Comparison of ENCODE assay signal across 7 mouse cellular contexts in the genomic region with DNA sequence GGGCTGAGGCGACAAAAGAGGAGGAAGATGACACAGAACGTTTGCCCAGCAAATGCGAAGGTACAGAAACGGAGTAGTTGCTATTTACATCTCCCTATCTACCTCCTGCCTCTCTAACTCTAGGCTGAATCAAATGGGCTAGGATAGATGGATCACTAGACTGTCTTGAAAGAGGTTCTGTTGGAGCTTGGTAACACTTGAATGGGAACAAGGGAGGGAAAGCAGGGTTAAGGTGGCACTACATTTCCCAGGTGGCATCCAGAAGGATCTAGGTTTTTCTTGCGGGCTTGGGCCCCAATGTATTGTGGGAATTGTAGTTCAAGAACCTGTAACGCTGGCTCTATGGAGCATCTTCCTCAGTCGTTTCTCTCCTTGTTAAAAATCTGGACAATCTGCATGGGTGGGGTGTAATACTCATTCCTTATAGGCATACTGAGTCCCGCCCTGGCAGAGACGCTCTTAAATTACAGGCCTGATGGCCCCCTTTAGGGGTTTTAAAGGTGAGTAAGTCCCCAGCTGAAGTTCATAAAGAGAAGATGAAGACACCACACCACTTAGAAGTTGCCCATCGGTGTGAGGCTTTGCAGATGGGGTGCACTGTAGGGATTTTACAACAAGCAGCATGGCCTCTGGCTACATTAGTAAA. TPM values are rescaled to one million over a fixed set of nuclear protein-coding genes. Genes with fewer than 3 reads are reported as not detected.
DNase-seq lines count a peak whose midpoint lies in the region; ATAC-seq and TF ChIP-seq lines count a peak whose summit lies in the region.

No protein-coding gene starts in this region.

- peak overlapping the region; percentile 88 for H3K4me2 ChIP-seq in hindbrain, postnatal 0 days (ENCODE audit: low read depth, low read length)

- H3K27ac ChIP-seq in hindbrain, postnatal 0 days, result peak overlapping the region; percentile 62
- peak overlapping the region; percentile 93 for H3K27ac ChIP-seq in left cerebral cortex, adult 2 months
- H3K27ac ChIP-seq in macrophage, result peak overlapping the region; percentile 82

- peak overlapping the region; percentile 73 for H3K4me3 ChIP-seq in hindbrain, postnatal 0 days (ENCODE audit: low read length)
- peak overlapping the region; percentile 80 for H3K4me3 ChIP-seq in left cerebral cortex, adult 2 months
- H3K4me3 ChIP-seq in macrophage (ENCODE audit: inconsistent target), result peak overlapping the region; percentile 94

- no peaks in the 10 kb centered on the region for H3K9me3 ChIP-seq in hindbrain, postnatal 0 days (ENCODE audit: low read length)

- peak; percentile 44 to 53 for DNase-seq in adrenal gland, adult 18-20 months (ENCODE audit: low spot score in 2 of 2)
- DNase-seq in cerebellum, postnatal 36 days, result peak; percentile 67 to 77
- DNase-seq in gastrocnemius, adult 18-20 months (ENCODE audit: low spot score), result peak; percentile 80
- peak; percentile 93 for DNase-seq in hindbrain, postnatal 0 days (ENCODE audit: low spot score)
- peak; percentile 68 to 76 for DNase-seq in left cerebral cortex, adult 2 months (ENCODE audit: extremely low spot score in 1 of 2, low spot score in 2 of 2)
- peak; percentile 83 to 91 for DNase-seq in right cerebral cortex, postnatal 10 days (ENCODE audit: low spot score in 2 of 2)

- H3K4me1 ChIP-seq in hindbrain, postnatal 0 days (ENCODE audit: insufficient read depth, low read length), result peaks cover 16% of the 10 kb centered on the region; the same call in 1 of the 2 replicates

- TF ChIP-seq CTCF in hindbrain, postnatal 0 days (IDR thresholded peaks at IDR 0.05; ENCODE audit: low read depth), result no peak
- no peak for TF ChIP-seq CTCF in left cerebral cortex, adult 2 months (IDR thresholded peaks at IDR 0.05)

- intact Hi-C loops in left cerebral cortex, adult 2 months (cut with DNase I), result loop anchor here (1.0 kb wide), 2 partner anchors 16 to 26 kb away; a partner anchor contains a TSS

- H3K9ac ChIP-seq in hindbrain, postnatal 0 days (replicated peaks; ENCODE audit: low read length), result peak overlapping the region; percentile 75

- H3K36me3 ChIP-seq in hindbrain, postnatal 0 days (ENCODE audit: insufficient read depth, low read length), result 0 out of 2 replicates have a peak, but pooled peaks cover 4% of the 10 kb centered on the region
- peaks cover 9% of the 10 kb centered on the region; the same call in 1 of the 2 replicates for H3K36me3 ChIP-seq in macrophage (ENCODE audit: inconsistent target)

- peak; percentile 86 for ATAC-seq in hindbrain, postnatal 0 days

- H3K79me2 ChIP-seq in macrophage (ENCODE audit: inconsistent target), result peaks cover 15% of the 10 kb centered on the region

- 0% methylated on average over 10 of the region's 10 CpGs for WGBS in hindbrain, postnatal 0 days
- WGBS in macrophage (ENCODE audit: missing documents), result 2% methylated on average over 10 of the region's 10 CpGs

- H3K27me3 ChIP-seq in hindbrain, postnatal 0 days (ENCODE audit: insufficient read depth, low read length), result no peaks in the 10 kb centered on the region

RNA-seq across cellular contexts. Expression of a gene that starts 0.5 kb away (rescaled TPM):
- total RNA-seq in adrenal gland, adult 18-20 months (2021), result 10 to 100 TPM; 21.6 to 25.3 TPM
- total RNA-seq in gastrocnemius, adult 18-20 months (2021), result 1 to 10 TPM; 2.7 to 3.5 TPM
- total RNA-seq in hindbrain, postnatal 0 days (2014; rRNA removed), result 11.0 and 11.1 TPM in 2 replicates
- polyA plus RNA-seq in hindbrain, postnatal 0 days (2015; fragmentation: Nextera tagmentation; extraction: Ambion mirVana), result 20.8 and 23.4 TPM in 2 replicates
- 10 to 100 TPM; 13.5 to 17.1 TPM for total RNA-seq in left cerebral cortex, adult 2 months (2021)
- total RNA-seq in macrophage (2018; cell fraction: chromatin; rRNA removed), result 10 to 100 TPM in 8 of 26 experiments, 1 to 10 TPM in 14, under 1 TPM in 3, not detected in 1; 0.41 to 21.5 (median 5.4) TPM
- total RNA-seq in macrophage (2018; cell fraction: cytosol; rRNA removed), result 10 to 100 TPM; 10.8 to 19.2 (median 14.6) TPM
- 10 to 100 TPM in 20 of 26 experiments, 1 to 10 TPM in 6; 2.7 to 20.8 (median 13.3) TPM for total RNA-seq in macrophage (2018; cell fraction: nucleus; rRNA removed)
- polyA plus RNA-seq in macrophage (2018), result 15.8 to 21.3 TPM (median 16.0 TPM) in 3 replicates

RNA-seq across cellular contexts. Expression of a gene that starts 0.5 kb away (rescaled TPM):
- total RNA-seq in adrenal gland, adult 18-20 months (2021), result 10 to 100 TPM; 40.6 to 41.6 TPM
- total RNA-seq in gastrocnemius, adult 18-20 months (2021), result 10 to 100 TPM; 34.5 to 34.9 TPM
- 67.2 and 70.2 TPM in 2 replicates for total RNA-seq in hindbrain, postnatal 0 days (2014; rRNA removed)
- 48.2 and 49.9 TPM in 2 replicates for polyA plus RNA-seq in hindbrain, postnatal 0 days (2015; fragmentation: Nextera tagmentation; extraction: Ambion mirVana)
- total RNA-seq in left cerebral cortex, adult 2 months (2021), result 10 to 100 TPM; 43.8 to 45.2 TPM
- total RNA-seq in macrophage (2018; cell fraction: chromatin; rRNA removed), result 10 to 100 TPM in 21 of 26 experiments, 1 to 10 TPM in 5; 4.5 to 42.1 (median 18.7) TPM
- 10 to 100 TPM; 12.1 to 27.5 (median 22.6) TPM for total RNA-seq in macrophage (2018; cell fraction: cytosol; rRNA removed)
- total RNA-seq in macrophage (2018; cell fraction: nucleus; rRNA removed), result 10 to 100 TPM in 21 of 26 experiments, 1 to 10 TPM in 5; 4.8 to 40.7 (median 17.7) TPM
- 21.9 to 33.7 TPM (median 32.0 TPM) in 3 replicates for polyA plus RNA-seq in macrophage (2018)

RNA-seq across cellular contexts. Expression of a gene that starts 6.3 kb away (rescaled TPM):
- total RNA-seq in adrenal gland, adult 18-20 months (2021), result 1 to 10 TPM; 6.4 to 9.0 TPM
- total RNA-seq in gastrocnemius, adult 18-20 months (2021), result 1 to 10 TPM; 1.4 TPM
- 9.5 and 16.5 TPM in 2 replicates for total RNA-seq in hindbrain, postnatal 0 days (2014; rRNA removed)
- 9.3 and 10.6 TPM in 2 replicates for polyA plus RNA-seq in hindbrain, postnatal 0 days (2015; fragmentation: Nextera tagmentation; extraction: Ambion mirVana)
- 1 to 10 TPM; 7.8 to 9.3 TPM for total RNA-seq in left cerebral cortex, adult 2 months (2021)
- 10 to 100 TPM in 1 of 26 experiments, 1 to 10 TPM in 17, under 1 TPM in 3, not detected in 5; 0.62 to 18.7 (median 2.5) TPM for total RNA-seq in macrophage (2018; cell fraction: chromatin; rRNA removed)
- 1 to 10 TPM in 25 of 26 experiments, under 1 TPM in 1; 0.91 to 8.5 (median 5.4) TPM for total RNA-seq in macrophage (2018; cell fraction: cytosol; rRNA removed)
- 10 to 100 TPM in 4 of 26 experiments, 1 to 10 TPM in 19, under 1 TPM in 3; 0.83 to 16.0 (median 3.0) TPM for total RNA-seq in macrophage (2018; cell fraction: nucleus; rRNA removed)
- 3.3 to 5.8 TPM (median 5.4 TPM) in 3 replicates for polyA plus RNA-seq in macrophage (2018)

RNA-seq across cellular contexts. Expression of a gene that starts 15.6 kb away (rescaled TPM):
- total RNA-seq in adrenal gland, adult 18-20 months (2021), result 10 to 100 TPM; 17.3 to 28.1 TPM
- 1 to 10 TPM; 6.5 to 7.8 TPM for total RNA-seq in gastrocnemius, adult 18-20 months (2021)
- 41.6 and 43.0 TPM in 2 replicates for total RNA-seq in hindbrain, postnatal 0 days (2014; rRNA removed)
- polyA plus RNA-seq in hindbrain, postnatal 0 days (2015; fragmentation: Nextera tagmentation; extraction: Ambion mirVana), result 58.8 and 63.3 TPM in 2 replicates
- 10 to 100 TPM; 16.0 to 18.9 TPM for total RNA-seq in left cerebral cortex, adult 2 months (2021)
- 10 to 100 TPM in 15 of 26 experiments, 1 to 10 TPM in 11; 1.3 to 43.7 (median 12.9) TPM for total RNA-seq in macrophage (2018; cell fraction: chromatin; rRNA removed)
- 10 to 100 TPM in 11 of 26 experiments, 1 to 10 TPM in 15; 4.5 to 13.6 (median 8.9) TPM for total RNA-seq in macrophage (2018; cell fraction: cytosol; rRNA removed)
- 10 to 100 TPM in 11 of 26 experiments, 1 to 10 TPM in 15; 3.2 to 84.2 (median 7.7) TPM for total RNA-seq in macrophage (2018; cell fraction: nucleus; rRNA removed)
- 7.1 to 61.8 TPM (median 13.3 TPM) in 3 replicates for polyA plus RNA-seq in macrophage (2018)

RNA-seq across cellular contexts. Expression of a gene that starts 16.0 kb away (rescaled TPM):
- total RNA-seq in adrenal gland, adult 18-20 months (2021), result 10 to 100 TPM; 15.9 to 18.5 TPM
- total RNA-seq in gastrocnemius, adult 18-20 months (2021), result 1 to 10 TPM; 6.6 to 7.0 TPM
- total RNA-seq in hindbrain, postnatal 0 days (2014; rRNA removed), result 30.3 and 46.9 TPM in 2 replicates
- 14.5 and 16.5 TPM in 2 replicates for polyA plus RNA-seq in hindbrain, postnatal 0 days (2015; fragmentation: Nextera tagmentation; extraction: Ambion mirVana)
- total RNA-seq in left cerebral cortex, adult 2 months (2021), result 10 to 100 TPM; 24.5 to 28.5 TPM
- 100 to 1,000 TPM in 1 of 26 experiments, 10 to 100 TPM in 25; 10.1 to 110 (median 55.9) TPM for total RNA-seq in macrophage (2018; cell fraction: chromatin; rRNA removed)
- total RNA-seq in macrophage (2018; cell fraction: cytosol; rRNA removed), result 10 to 100 TPM in 17 of 26 experiments, 1 to 10 TPM in 9; 4.3 to 18.5 (median 11.2) TPM
- total RNA-seq in macrophage (2018; cell fraction: nucleus; rRNA removed), result 10 to 100 TPM; 11.9 to 83.9 (median 37.3) TPM
- polyA plus RNA-seq in macrophage (2018), result 10.2 to 20.8 TPM (median 13.0 TPM) in 3 replicates

Comparison
In these comparisons a context has a peak if more than half of its experiments do, and no peak if none do; other contexts are left out.
1. Peak in every context shown above with its lines: DNase-seq, ATAC-seq, H3K4me3 ChIP-seq and H3K27ac ChIP-seq.